Mouse (Mus musculus): Measurements from ENCODE around the gene Calr3.

GRCm38 (mm10) chr8:72438248-72439015 is 5.2 kb downstream of the Calr3 start:
- no peak for TF ChIP-seq TAL1 (IDR thresholded peaks at IDR 0.05; ENCODE audit: low read length)
- TF ChIP-seq GATA1 (IDR thresholded peaks at IDR 0.05; ENCODE audit: low read length) = no peak
